Mouse (Mus musculus) brain, embryonic 14.5 days (tissue): ENCODE data around the gene Asb18.

Source experiments
- CTCF ChIP-seq: fragments of 200-500 bp; IDR thresholded peaks from 2 replicates; pipeline ENCODE4 v1.5.1; 2012; ENCODE audit warnings: inconsistent platforms, mild to moderate bottlenecking, moderate library complexity, borderline replicate concordance; ENCODE audit not compliant: insufficient read depth, insufficient read length; ENCODE audit errors: extremely low read depth
- POLR2A ChIP-seq: fragments of 200-500 bp; IDR thresholded peaks from 2 replicates; pipeline ENCODE4 v1.6.1; 2012; ENCODE audit warnings: mild to moderate bottlenecking, inconsistent platforms, borderline replicate concordance; ENCODE audit not compliant: poor library complexity, insufficient read depth, insufficient read length, severe bottlenecking; ENCODE audit errors: extremely low read depth

DNA sequence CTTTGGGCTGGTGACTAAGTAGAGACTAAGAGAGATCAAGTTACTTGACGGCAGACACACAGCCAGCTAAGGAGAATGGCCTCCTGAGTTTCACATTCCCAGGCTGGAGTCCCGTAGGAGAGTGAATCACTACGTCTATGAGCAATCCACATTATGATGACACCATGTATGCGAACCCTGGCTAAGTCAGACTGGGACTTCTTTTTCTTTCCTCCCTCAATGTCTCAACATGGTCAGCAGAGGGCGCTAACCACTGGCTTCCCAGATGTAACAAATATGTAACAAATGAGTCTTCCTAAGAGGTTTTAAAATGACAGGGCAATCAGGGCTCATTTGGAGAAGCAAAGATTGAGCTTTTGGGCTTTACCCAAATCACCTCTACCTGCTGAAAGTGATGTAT, 36.9 kb upstream of the Asb18 start:
- no peak for TF ChIP-seq POLR2A
- peak; percentile 70; the same call in 1 of the 2 replicates for TF ChIP-seq CTCF
